Mouse (Mus musculus) megakaryocyte progenitor cell, adult 5-6 weeks (primary cell): ENCODE data around the gene Mmp7. TPM values are rescaled to one million over a fixed set of nuclear protein-coding genes. Genes with fewer than 3 reads are reported as not detected.

ENCODE experiments used
- ATAC-seq: replicated peaks from 2 replicates; pipeline ENCODE4 v1.8.0; 2016; ENCODE audit warnings: mild to moderate bottlenecking, moderate TSS enrichment, inconsistent platforms; ENCODE audit not compliant: poor library complexity
- total RNA-seq, 2 experiments: library from RNA; stranded (forward) in 1 of 2; stranded (reverse) in 1 of 2; fragments of 157-497, 149-512 nt in 1 of 2; fragments of 200-1000 nt in 1 of 2; gene quantifications; 2 replicates each; pipeline versions ENCODE4 v1.2.3 to v1.2.4; 2015 to 2017

The Mmp7 gene
- total RNA-seq (2015) (not detected in 2 replicates), total RNA-seq (2017) (not detected in 2 replicates)

- peak; percentile 11; the same call in 1 of the 2 replicates for ATAC-seq
Measured at GRCm38 (mm10) chr9:7691790-7692189, at the start of gene Mmp7. TSS of gene Mmp7 (plus strand) at chr9:7692090.

- no peak for ATAC-seq
Measured at GRCm38 (mm10) chr9:7647901-7648300, 44.0 kb upstream of the Mmp7 start.

- ATAC-seq = peak; percentile 68
Measured at GRCm38 (mm10) chr9:7650397-7651180, 41.3 kb upstream of the Mmp7 start.

GRCm38 (mm10) chr9:7652351-7653085, 39.4 kb upstream of the Mmp7 start:
- ATAC-seq = no peak

- no peak for ATAC-seq
Measured at GRCm38 (mm10) chr9:7657946-7658345, 33.9 kb upstream of the Mmp7 start.

GRCm38 (mm10) chr9:7659469-7660020, 32.3 kb upstream of the Mmp7 start:
- no peak for ATAC-seq

- ATAC-seq = no peak
Measured at GRCm38 (mm10) chr9:7661371-7661770, 30.5 kb upstream of the Mmp7 start.

GRCm38 (mm10) chr9:7669674-7670073, 22.2 kb upstream of the Mmp7 start:
- ATAC-seq = no peak

- no peak for ATAC-seq
Measured at GRCm38 (mm10) chr9:7672985-7673384, 18.9 kb upstream of the Mmp7 start.

- no peak for ATAC-seq
Measured at GRCm38 (mm10) chr9:7678154-7678837, 13.6 kb upstream of the Mmp7 start.

GRCm38 (mm10) chr9:7682081-7682618, 9.7 kb upstream of the Mmp7 start:
- no peak for ATAC-seq

GRCm38 (mm10) chr9:7686024-7686423, 5.9 kb upstream of the Mmp7 start:
- peak; percentile 96 for ATAC-seq

GRCm38 (mm10) chr9:7689799-7690198, 2.1 kb upstream of the Mmp7 start:
- no peak for ATAC-seq

- ATAC-seq = no peak
Measured at GRCm38 (mm10) chr9:7693961-7694360, 2.1 kb downstream of the Mmp7 start.

GRCm38 (mm10) chr9:7695646-7696045, 3.8 kb downstream of the Mmp7 start:
- no peak for ATAC-seq

- ATAC-seq = no peak
Measured at GRCm38 (mm10) chr9:7708698-7709097, 16.8 kb downstream of the Mmp7 start.

- ATAC-seq = no peak
Measured at GRCm38 (mm10) chr9:7711196-7711595, 19.3 kb downstream of the Mmp7 start.

GRCm38 (mm10) chr9:7714062-7714907, 22.4 kb downstream of the Mmp7 start:
- peak; percentile 94 for ATAC-seq

- ATAC-seq = no peak
Measured at GRCm38 (mm10) chr9:7714908-7715175, 23.0 kb downstream of the Mmp7 start.

- ATAC-seq = no peak
Measured at GRCm38 (mm10) chr9:7721543-7721942, 29.7 kb downstream of the Mmp7 start.
